Mouse (Mus musculus): ENCODE results near the gene Cchcr1. TPM values are rescaled to one million over a fixed set of nuclear protein-coding genes. Genes with fewer than 3 reads are reported as not detected.
"Not testable (repeated sequence)": the region's sequence is repeated elsewhere in the genome, so short reads cannot be mapped to it uniquely, and the experiment has no call there.

The Cchcr1 gene
- polyA plus RNA-seq (2015; fragmentation: Nextera tagmentation; extraction: Ambion mirVana) = 4.8 and 5.0 TPM in 2 replicates

DNA sequence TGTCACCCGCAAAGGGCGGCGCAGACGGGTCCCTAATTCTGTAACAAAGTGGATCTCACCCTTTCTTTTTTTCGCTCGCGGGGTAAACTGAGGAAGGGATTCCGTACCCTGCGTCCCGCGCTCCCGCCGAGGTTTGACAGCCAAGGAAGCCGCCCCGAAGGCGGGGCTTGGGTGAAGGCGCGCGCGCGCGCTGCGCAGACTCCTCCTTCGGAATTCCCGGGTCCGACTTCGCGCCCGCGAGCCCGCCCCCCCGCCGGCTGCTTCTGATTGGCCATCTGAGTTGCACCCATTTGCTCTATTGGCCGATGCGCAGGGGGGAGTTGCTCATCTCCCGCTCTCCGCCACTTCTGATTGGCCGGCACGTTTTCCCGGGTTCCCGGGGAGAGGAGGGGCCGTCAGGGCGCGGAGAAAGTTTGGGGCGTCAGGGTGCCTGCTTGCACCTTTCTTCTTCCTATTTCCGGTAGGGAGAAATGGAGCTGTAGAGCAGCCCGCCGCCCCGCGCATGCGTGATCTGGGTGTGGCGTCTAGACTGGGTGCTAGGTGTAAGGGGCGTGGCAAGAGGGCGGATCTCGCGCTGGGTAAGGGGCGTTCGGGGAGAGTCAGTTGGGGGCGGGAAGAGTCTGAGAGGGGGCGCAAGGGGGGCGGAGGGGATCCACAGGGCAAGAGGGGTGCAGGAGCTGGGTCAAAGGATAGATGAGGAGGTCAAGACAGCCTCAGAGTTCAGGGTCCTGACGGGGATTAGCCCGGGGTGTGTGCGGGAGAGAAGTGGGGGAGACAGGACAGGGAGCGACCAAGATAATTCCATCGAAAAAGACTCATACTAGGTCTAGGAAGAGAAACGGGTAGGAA, at the start of gene Cchcr1, which contains the start of gene Tcf19:
Gene Cchcr1 (plus strand): TSS at position 449 of the 849 bp plus-strand sequence.
Gene Tcf19 (minus strand): TSS at position 173 of the 849 bp plus-strand sequence.
- H3K9ac ChIP-seq (ENCODE audit: low read depth, low read length) = peak within 1 kb of the TSS; percentile 51; the same call in 1 of the 2 replicates
- H3K9me3 ChIP-seq (ENCODE audit: control insufficient read depth) = no peaks in the 10 kb centered on the region
- TF ChIP-seq CTCF (IDR thresholded peaks at IDR 0.05; ENCODE audit: low read depth) = no peak
- no peaks in the 10 kb centered on the region for H3K27me3 ChIP-seq (replicated peaks; ENCODE audit: control insufficient read depth, insufficient read depth, low read length)
- peak within 1 kb of the TSS; percentile 9; the same call in 1 of the 2 replicates for H3K27ac ChIP-seq (ENCODE audit: low read depth, low read length)
- no peaks in the 10 kb centered on the region; the same call in none of the 2 replicates for H3K4me1 ChIP-seq (replicated peaks; ENCODE audit: control insufficient read depth, insufficient read depth, low read length)
- under 1% methylated on average over 67 of the region's 67 CpGs for WGBS
- ATAC-seq = peak; percentile 98
- H3K4me3 ChIP-seq (ENCODE audit: low read depth, low read length) = peak within 1 kb of the TSS; percentile 65
- peak within 1 kb of the TSS; percentile 89 for H3K4me2 ChIP-seq (replicated peaks; ENCODE audit: low read depth)
- 0 out of 2 replicates have a peak, but pooled peaks cover 11% of the 10 kb centered on the region for H3K36me3 ChIP-seq (ENCODE audit: control insufficient read depth, insufficient read depth)

DNA sequence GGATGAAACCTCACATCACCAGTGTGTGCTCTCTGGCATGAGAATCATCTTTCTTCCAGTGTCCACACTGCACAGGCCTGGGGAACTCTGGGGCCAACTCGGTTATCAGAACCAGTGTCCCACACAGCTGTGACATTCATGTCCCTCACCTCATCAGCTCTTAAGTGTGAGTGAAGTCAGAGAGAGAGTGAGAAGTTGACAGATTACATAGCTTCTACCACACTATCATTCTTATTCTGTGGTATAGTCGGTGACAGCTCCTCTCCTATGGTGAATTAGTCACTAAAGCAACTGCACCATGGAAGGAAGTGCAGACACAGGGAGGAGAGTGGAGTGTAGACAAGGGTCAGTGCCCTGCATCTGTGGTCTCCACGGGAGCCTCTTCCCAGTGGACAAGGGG, 48.0 kb upstream of the Cchcr1 start:
- not testable (repeated sequence) for H3K4me2 ChIP-seq (replicated peaks; ENCODE audit: low read depth); H3K9ac ChIP-seq (ENCODE audit: low read depth, low read length); H3K36me3 ChIP-seq (ENCODE audit: control insufficient read depth, insufficient read depth); H3K4me3 ChIP-seq (ENCODE audit: low read depth, low read length); H3K9me3 ChIP-seq (ENCODE audit: control insufficient read depth); H3K27ac ChIP-seq (ENCODE audit: low read depth, low read length); ATAC-seq; H3K4me1 ChIP-seq (replicated peaks; ENCODE audit: control insufficient read depth, insufficient read depth, low read length)
- peaks cover 13% of the 10 kb centered on the region for H3K27me3 ChIP-seq (replicated peaks; ENCODE audit: control insufficient read depth, insufficient read depth, low read length)
- 60% methylated on average over 3 of the region's 3 CpGs for WGBS

DNA sequence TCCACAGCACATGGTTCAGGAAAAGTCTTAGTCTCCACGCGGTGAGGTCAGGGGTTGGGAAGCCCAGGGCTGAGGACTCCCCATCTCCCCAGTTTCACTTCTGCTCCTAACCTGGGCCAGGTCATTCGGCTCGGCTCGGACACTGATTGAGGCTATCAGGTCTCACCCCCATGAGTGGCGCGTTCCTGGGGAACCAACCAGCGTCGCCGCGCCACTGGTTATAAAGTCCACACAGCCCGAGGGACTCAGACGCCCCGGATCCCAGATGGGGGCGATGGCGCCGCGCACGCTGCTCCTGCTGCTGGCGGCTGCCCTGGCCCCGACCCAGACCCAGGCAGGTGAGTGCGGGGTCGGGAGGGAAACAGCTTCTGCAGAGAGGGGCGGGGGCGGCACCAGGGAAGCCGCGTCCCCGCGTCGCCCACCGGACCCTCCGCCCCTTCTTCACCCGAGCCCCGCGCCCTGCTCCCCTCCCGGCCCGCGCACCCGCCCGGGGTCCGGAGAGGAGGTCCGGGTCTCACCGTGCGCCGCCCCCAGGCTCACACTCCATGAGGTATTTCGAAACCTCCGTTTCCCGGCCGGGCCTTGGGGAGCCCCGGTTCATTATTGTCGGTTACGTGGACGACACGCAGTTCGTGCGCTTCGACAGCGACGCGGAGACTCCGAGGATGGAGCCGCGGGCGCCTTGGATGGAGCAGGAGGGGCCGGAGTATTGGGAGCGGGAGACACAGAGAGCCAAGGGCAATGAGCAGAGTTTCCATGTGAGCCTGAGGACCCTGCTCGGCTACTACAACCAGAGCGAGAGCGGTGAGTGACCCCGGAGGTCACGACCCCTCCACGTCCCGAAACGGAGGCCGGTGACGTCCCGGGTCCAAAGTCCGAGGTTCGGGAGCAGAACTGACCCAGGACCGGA, 46.8 kb upstream of the Cchcr1 start, which contains the start of gene H2-Q10:
Gene H2-Q10 (plus strand): TSS at position 248 of the 910 bp plus-strand sequence.
- H3K4me3 ChIP-seq (ENCODE audit: low read depth, low read length) = peak within 1 kb of the TSS; percentile 55
- H3K4me2 ChIP-seq (replicated peaks; ENCODE audit: low read depth) = peak within 1 kb of the TSS; percentile 94
- no peak within 1 kb of the TSS; the same call in 1 of the 2 replicates for H3K27ac ChIP-seq (ENCODE audit: low read depth, low read length)
- no peaks in the 10 kb centered on the region for H3K36me3 ChIP-seq (ENCODE audit: control insufficient read depth, insufficient read depth)
- 2% methylated on average over 70 of the region's 80 CpGs for WGBS
- ATAC-seq = peak; percentile 43
- TF ChIP-seq CTCF (IDR thresholded peaks at IDR 0.05; ENCODE audit: low read depth) = no peak
- H3K27me3 ChIP-seq (replicated peaks; ENCODE audit: control insufficient read depth, insufficient read depth, low read length) = peaks cover 13% of the 10 kb centered on the region
- no peaks in the 10 kb centered on the region for H3K4me1 ChIP-seq (replicated peaks; ENCODE audit: control insufficient read depth, insufficient read depth, low read length)
- peak within 1 kb of the TSS; percentile 27; the same call in 1 of the 2 replicates for H3K9ac ChIP-seq (ENCODE audit: low read depth, low read length)
- no peaks in the 10 kb centered on the region for H3K9me3 ChIP-seq (ENCODE audit: control insufficient read depth)

DNA sequence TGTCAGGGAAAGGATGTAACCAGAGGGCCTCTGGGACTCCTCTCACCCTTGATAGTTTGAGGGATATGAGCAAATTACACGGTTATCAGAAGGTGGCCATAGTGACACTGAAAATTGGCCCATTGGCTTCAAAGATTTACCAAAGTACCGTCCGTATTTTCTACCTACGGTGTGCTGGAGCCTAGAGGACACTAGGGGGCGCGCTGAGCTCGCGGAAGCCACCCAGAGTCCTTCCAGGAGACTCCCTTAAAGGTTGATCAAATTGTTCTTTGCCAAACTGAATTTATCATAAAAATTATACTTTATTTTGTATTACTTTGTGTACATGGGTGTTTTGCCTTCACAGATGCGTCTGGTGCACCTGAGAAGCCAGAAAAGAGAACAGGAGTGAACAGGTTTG, 32.8 kb upstream of the Cchcr1 start:
- no peak for ATAC-seq

DNA sequence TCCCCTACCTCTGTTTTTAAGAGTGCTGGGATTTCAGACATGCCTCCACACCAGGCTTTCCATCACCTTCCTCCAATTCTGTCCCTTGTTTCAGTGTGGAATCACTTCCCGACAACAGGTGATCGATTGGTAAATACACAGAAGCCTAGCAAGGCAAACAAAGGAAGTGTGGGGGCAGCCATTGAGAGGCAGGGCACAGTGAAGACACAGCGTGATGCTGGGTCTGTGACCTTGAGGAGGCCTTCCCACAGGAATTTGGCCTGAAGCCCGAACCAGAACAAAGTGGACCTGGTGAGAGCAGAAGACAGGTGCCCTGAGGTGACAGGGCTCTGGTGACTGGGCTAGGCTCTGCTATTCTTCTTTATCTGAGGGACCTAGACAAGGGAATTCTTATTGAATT, 31.2 kb upstream of the Cchcr1 start:
- no peak overlapping the region for H3K27ac ChIP-seq (ENCODE audit: low read depth, low read length)
- TF ChIP-seq CTCF (IDR thresholded peaks at IDR 0.05; ENCODE audit: low read depth) = no peak

More for the DNA sequence above, 32.8 kb upstream of the Cchcr1 start:
- Histone ChIP-seq H3K4me3 (ENCODE audit: low read depth, low read length) (no peak overlapping the region), H3K4me2 (replicated peaks; ENCODE audit: low read depth) (no peak overlapping the region), H3K36me3 (ENCODE audit: control insufficient read depth, insufficient read depth) (no peaks in the 10 kb centered on the region), H3K9ac (ENCODE audit: low read depth, low read length) (no peak overlapping the region), H3K27ac (ENCODE audit: low read depth, low read length) (no peak overlapping the region), H3K9me3 (ENCODE audit: control insufficient read depth) (no peaks in the 10 kb centered on the region), H3K4me1 (replicated peaks; ENCODE audit: control insufficient read depth, insufficient read depth, low read length) (no peaks in the 10 kb centered on the region), H3K27me3 (replicated peaks; ENCODE audit: control insufficient read depth, insufficient read depth, low read length) (no peaks in the 10 kb centered on the region)
- under 1% methylated on average over 9 of the region's 9 CpGs for WGBS
- TF ChIP-seq CTCF (IDR thresholded peaks at IDR 0.05; ENCODE audit: low read depth) = peak; percentile 90

DNA sequence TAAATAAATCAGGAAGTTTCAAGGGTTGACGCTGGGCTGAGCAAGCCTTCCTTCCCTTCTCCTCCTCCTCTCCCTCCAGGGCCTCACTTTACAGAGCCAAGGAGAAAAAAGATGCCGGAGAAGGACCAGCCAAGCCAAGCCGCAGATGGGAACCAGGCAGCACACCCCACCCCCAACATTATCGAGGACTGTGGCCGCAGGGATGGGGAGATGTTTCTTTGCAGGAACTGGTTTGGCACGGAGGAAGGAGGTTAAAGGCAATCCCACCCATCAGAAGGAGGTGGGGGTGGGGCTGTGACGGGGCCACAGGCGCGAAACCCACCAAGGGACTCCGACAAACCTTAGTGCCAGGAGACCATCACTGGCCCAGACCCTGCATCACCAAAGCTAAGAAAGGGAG, 30.2 kb upstream of the Cchcr1 start:
- Histone ChIP-seq H3K36me3 (ENCODE audit: control insufficient read depth, insufficient read depth) (no peaks in the 10 kb centered on the region), H3K4me3 (ENCODE audit: low read depth, low read length) (no peak overlapping the region), H3K9me3 (ENCODE audit: control insufficient read depth) (no peaks in the 10 kb centered on the region), H3K4me2 (replicated peaks; ENCODE audit: low read depth) (no peak overlapping the region), H3K9ac (ENCODE audit: low read depth, low read length) (no peak overlapping the region), H3K27me3 (replicated peaks; ENCODE audit: control insufficient read depth, insufficient read depth, low read length) (no peaks in the 10 kb centered on the region), H3K4me1 (replicated peaks; ENCODE audit: control insufficient read depth, insufficient read depth, low read length) (no peaks in the 10 kb centered on the region), H3K27ac (ENCODE audit: low read depth, low read length) (no peak overlapping the region)
- no peak for TF ChIP-seq CTCF (IDR thresholded peaks at IDR 0.05; ENCODE audit: low read depth)
- no peak for ATAC-seq
- 58% methylated on average over 10 of the region's 10 CpGs for WGBS

More for the DNA sequence above, 31.2 kb upstream of the Cchcr1 start:
- H3K9ac ChIP-seq (ENCODE audit: low read depth, low read length) = no peak overlapping the region
- H3K9me3 ChIP-seq (ENCODE audit: control insufficient read depth) = no peaks in the 10 kb centered on the region
- no peak overlapping the region for H3K4me3 ChIP-seq (ENCODE audit: low read depth, low read length)
- H3K4me2 ChIP-seq (replicated peaks; ENCODE audit: low read depth) = no peak overlapping the region
- no peak for ATAC-seq
- no peaks in the 10 kb centered on the region for H3K36me3 ChIP-seq (ENCODE audit: control insufficient read depth, insufficient read depth)
- no peaks in the 10 kb centered on the region for H3K27me3 ChIP-seq (replicated peaks; ENCODE audit: control insufficient read depth, insufficient read depth, low read length)
- WGBS = 21% methylated on average over 4 of the region's 4 CpGs
- H3K4me1 ChIP-seq (replicated peaks; ENCODE audit: control insufficient read depth, insufficient read depth, low read length) = no peaks in the 10 kb centered on the region
